Mouse (Mus musculus) spleen, adult 2 months (tissue): ENCODE data around the gene Rreb1.

Source experiments
- CTCF ChIP-seq: fragments of 200-500 bp; IDR thresholded peaks from 2 replicates; pipeline ENCODE4 v1.5.1; 2011; ENCODE audit warnings: mild to moderate bottlenecking, inconsistent platforms; ENCODE audit not compliant: insufficient read depth, insufficient read length, insufficient replicate concordance; ENCODE audit errors: extremely low read depth
- POLR2A ChIP-seq: fragments of 200-500 bp; IDR thresholded peaks from 2 replicates; pipeline ENCODE4 v1.6.1; 2011; ENCODE audit warnings: low read depth, low read length, inconsistent platforms

DNA sequence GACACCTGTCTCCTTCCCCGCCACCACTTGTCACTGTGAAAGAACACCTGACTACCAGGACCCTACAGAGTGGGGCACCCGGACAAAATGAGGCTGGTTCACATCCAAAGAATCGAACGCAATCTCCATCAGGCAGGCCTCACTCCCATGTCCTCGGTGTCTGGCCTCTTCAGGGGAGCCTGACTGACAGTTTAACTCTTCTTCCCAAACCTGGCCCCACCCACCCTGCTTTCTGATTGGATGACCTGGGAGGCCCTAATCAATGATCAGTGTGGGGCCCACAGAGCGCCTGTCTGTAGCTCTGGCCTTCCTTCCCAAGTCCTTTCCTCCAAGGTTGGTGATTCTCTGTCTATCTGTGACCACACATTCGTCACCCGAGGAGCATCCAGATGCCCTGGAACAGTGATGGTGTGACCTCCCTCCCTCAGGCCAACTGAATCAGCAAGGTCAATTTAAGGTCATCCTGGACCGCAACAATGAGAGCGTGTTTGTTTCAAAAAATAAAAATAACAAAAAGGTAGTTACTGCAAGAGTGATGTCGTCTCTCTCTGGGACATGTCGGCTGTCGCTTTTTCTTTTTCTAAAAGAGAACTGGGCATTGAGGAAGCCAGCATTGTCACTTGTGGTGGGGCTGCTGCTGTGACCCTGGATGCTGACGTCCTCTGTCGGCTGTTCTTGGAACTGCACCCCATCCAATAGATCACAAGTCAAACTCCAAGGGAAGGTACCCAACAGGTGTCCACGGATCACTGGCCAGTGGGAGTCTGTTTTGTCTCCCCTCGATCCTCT lies 187.1 kb downstream of the Rreb1 start:
- TF ChIP-seq CTCF (peak; percentile 15; the same call in 1 of the 2 replicates), POLR2A (no peak)
